Comparison of ENCODE assay signal across 29 mouse cellular contexts in genomic region chr10:42873077-42873595, GRCm38 (mm10). TPM values are rescaled to one million over a fixed set of nuclear protein-coding genes. Genes with fewer than 3 reads are reported as not detected.
DNase-seq lines count a peak whose midpoint lies in the region; ATAC-seq and TF ChIP-seq lines count a peak whose summit lies in the region.
"Had no signal": no experiment of that assay in that cellular context is flagged by ENCODE, and none has a peak within 500 bp of the region (broad histone marks: within the 10 kb centered on the region; RNA-seq: fewer than 3 reads in every experiment).

No protein-coding gene starts in this region.

- H3K27me3 ChIP-seq in hindbrain, embryonic 13.5 days, result 0 out of 2 replicates have a peak, but pooled peaks cover 2% of the 10 kb centered on the region
- H3K27me3 ChIP-seq in hindbrain, embryonic 11.5 days (ENCODE audit: control insufficient read depth, insufficient read depth, low read length), result no peaks in the 10 kb centered on the region
- H3K27me3 ChIP-seq in midbrain, embryonic 11.5 days (ENCODE audit: control insufficient read depth, insufficient read depth, low read length), result no peaks in the 10 kb centered on the region
- no peaks in the 10 kb centered on the region for H3K27me3 ChIP-seq in midbrain, embryonic 14.5 days (ENCODE audit: control insufficient read depth, insufficient read depth, low read length)
- H3K27me3 ChIP-seq in forebrain, embryonic 15.5 days, result no peaks in the 10 kb centered on the region
- no peaks in the 10 kb centered on the region for H3K27me3 ChIP-seq in forebrain, postnatal 0 days (ENCODE audit: insufficient read depth, low read length)

- no peaks in the 10 kb centered on the region for H3K9me3 ChIP-seq in hindbrain, embryonic 13.5 days
- H3K9me3 ChIP-seq in hindbrain, embryonic 11.5 days (ENCODE audit: control insufficient read depth, low read length), result no peaks in the 10 kb centered on the region
- H3K9me3 ChIP-seq in midbrain, embryonic 11.5 days (ENCODE audit: control insufficient read depth, low read length), result no peaks in the 10 kb centered on the region
- no peaks in the 10 kb centered on the region for H3K9me3 ChIP-seq in midbrain, embryonic 14.5 days (ENCODE audit: control insufficient read depth, low read length)
- H3K9me3 ChIP-seq in forebrain, embryonic 15.5 days, result no peaks in the 10 kb centered on the region
- no peaks in the 10 kb centered on the region for H3K9me3 ChIP-seq in forebrain, postnatal 0 days (ENCODE audit: low read length)

- no peaks in the 10 kb centered on the region for H3K36me3 ChIP-seq in hindbrain, embryonic 13.5 days
- H3K36me3 ChIP-seq in hindbrain, embryonic 11.5 days (ENCODE audit: control insufficient read depth, insufficient read depth, low read length), result no peaks in the 10 kb centered on the region
- no peaks in the 10 kb centered on the region for H3K36me3 ChIP-seq in midbrain, embryonic 11.5 days (ENCODE audit: control insufficient read depth, insufficient read depth, low read length)
- H3K36me3 ChIP-seq in midbrain, embryonic 14.5 days (ENCODE audit: control insufficient read depth, insufficient read depth, low read length), result no peaks in the 10 kb centered on the region
- H3K36me3 ChIP-seq in forebrain, embryonic 15.5 days, result no peaks in the 10 kb centered on the region
- no peaks in the 10 kb centered on the region for H3K36me3 ChIP-seq in forebrain, postnatal 0 days (ENCODE audit: insufficient read depth)

- WGBS in hindbrain, embryonic 13.5 days, result 86% methylated on average over 7 of the region's 7 CpGs
- WGBS in hindbrain, embryonic 11.5 days, result 88% methylated on average over 7 of the region's 7 CpGs
- 91% methylated on average over 7 of the region's 7 CpGs for WGBS in midbrain, embryonic 11.5 days
- WGBS in midbrain, embryonic 14.5 days, result 82% methylated on average over 7 of the region's 7 CpGs
- WGBS in forebrain, embryonic 15.5 days, result 23% methylated on average over 7 of the region's 7 CpGs
- WGBS in forebrain, postnatal 0 days, result 39% methylated on average over 7 of the region's 7 CpGs

- H3K4me1 ChIP-seq in hindbrain, embryonic 13.5 days (replicated peaks), result peaks cover 14% of the 10 kb centered on the region
- H3K4me1 ChIP-seq in hindbrain, embryonic 11.5 days (replicated peaks; ENCODE audit: control insufficient read depth, insufficient read depth, low read length), result no peaks in the 10 kb centered on the region
- no peaks in the 10 kb centered on the region for H3K4me1 ChIP-seq in midbrain, embryonic 11.5 days (ENCODE audit: control insufficient read depth, insufficient read depth, low read length)
- 0 out of 2 replicates have a peak, but pooled peaks cover 8% of the 10 kb centered on the region for H3K4me1 ChIP-seq in midbrain, embryonic 14.5 days (ENCODE audit: control insufficient read depth, insufficient read depth, low read length)
- peaks cover 20% of the 10 kb centered on the region for H3K4me1 ChIP-seq in forebrain, embryonic 15.5 days
- H3K4me1 ChIP-seq in forebrain, postnatal 0 days (ENCODE audit: insufficient read depth), result no peaks in the 10 kb centered on the region; the same call in 1 of the 2 replicates

- no peak for TF ChIP-seq CTCF in forebrain, postnatal 0 days (IDR thresholded peaks at IDR 0.05; ENCODE audit: low read depth)

- 0 out of 2 replicates have a peak, but pooled peaks have one; percentile 38 for ATAC-seq in hindbrain, embryonic 13.5 days (ENCODE audit: low FRiP score)
- ATAC-seq in hindbrain, embryonic 11.5 days (ENCODE audit: low FRiP score), result no peak
- no peak for ATAC-seq in midbrain, embryonic 11.5 days (ENCODE audit: low FRiP score)
- ATAC-seq in midbrain, embryonic 14.5 days (ENCODE audit: low FRiP score, low TSS enrichment), result no peak
- ATAC-seq in forebrain, embryonic 15.5 days (replicated peaks), result peak; percentile 52
- ATAC-seq in forebrain, postnatal 0 days, result peak; percentile 21
- ATAC-seq: intestine, postnatal 0 days had no signal

- no peak overlapping the region for H3K27ac ChIP-seq in hindbrain, embryonic 13.5 days
- H3K27ac ChIP-seq in hindbrain, embryonic 11.5 days (ENCODE audit: low read depth, low read length), result no peak overlapping the region
- H3K27ac ChIP-seq in midbrain, embryonic 11.5 days (ENCODE audit: low read depth, low read length), result no peak overlapping the region
- H3K27ac ChIP-seq in midbrain, embryonic 14.5 days (replicated peaks; ENCODE audit: low read depth, low read length), result no peak overlapping the region
- H3K27ac ChIP-seq in forebrain, embryonic 15.5 days (replicated peaks), result peak overlapping the region; percentile 87
- H3K27ac ChIP-seq in forebrain, postnatal 0 days (ENCODE audit: low read depth, low read length), result peak overlapping the region; percentile 54; the same call in 1 of the 2 replicates
- H3K27ac ChIP-seq: liver, embryonic 14.5 days; macrophage; stomach, postnatal 0 days had no signal

- H3K9ac ChIP-seq in hindbrain, embryonic 13.5 days, result no peak overlapping the region
- H3K9ac ChIP-seq in hindbrain, embryonic 11.5 days (ENCODE audit: low read depth, low read length), result no peak overlapping the region
- no peak overlapping the region for H3K9ac ChIP-seq in midbrain, embryonic 11.5 days (ENCODE audit: low read length)
- H3K9ac ChIP-seq in midbrain, embryonic 14.5 days (replicated peaks; ENCODE audit: low read length), result no peak overlapping the region
- no peak overlapping the region for H3K9ac ChIP-seq in forebrain, embryonic 15.5 days (replicated peaks)
- no peak overlapping the region for H3K9ac ChIP-seq in forebrain, postnatal 0 days
- H3K9ac ChIP-seq: liver, embryonic 14.5 days had no signal

- no peak overlapping the region for H3K4me2 ChIP-seq in hindbrain, embryonic 13.5 days
- H3K4me2 ChIP-seq in hindbrain, embryonic 11.5 days (replicated peaks; ENCODE audit: low read depth, low read length), result no peak overlapping the region
- H3K4me2 ChIP-seq in midbrain, embryonic 11.5 days, result no peak overlapping the region
- H3K4me2 ChIP-seq in midbrain, embryonic 14.5 days (ENCODE audit: low read length), result no peak overlapping the region
- H3K4me2 ChIP-seq in forebrain, embryonic 15.5 days (replicated peaks), result no peak overlapping the region
- H3K4me2 ChIP-seq in forebrain, postnatal 0 days (ENCODE audit: low read depth), result no peak overlapping the region
- H3K4me2 ChIP-seq: heart, embryonic 11.5 days had no signal

- DNase-seq in hindbrain, embryonic 11.5 days (ENCODE audit: low spot score), result no peak
- DNase-seq in midbrain, embryonic 11.5 days (ENCODE audit: low spot score, missing footprints), result peak; percentile 10
- DNase-seq in midbrain, embryonic 14.5 days, result no peak
- no peak for DNase-seq in forebrain, postnatal 0 days
- no peak for DNase-seq in kidney, postnatal 4 days
- DNase-seq: adrenal gland, postnatal 25 days; B cell, adult 2 months; cerebellum, adult 11-12 months; cerebellum, adult 9-11 months; gastrocnemius, postnatal 14 days; heart, adult 18-20 months; heart, postnatal 4 days; kidney, adult 9 months; kidney, postnatal 14 days; liver; lung, adult 2 months; lung, postnatal 10 days; right cerebral cortex, adult 18-20 months; spleen, adult 18-20 months; thymus, adult 18-20 months; thymus, postnatal 25 days had no signal

- H3K4me3 ChIP-seq in hindbrain, embryonic 13.5 days, result no peak overlapping the region
- no peak overlapping the region for H3K4me3 ChIP-seq in hindbrain, embryonic 11.5 days (ENCODE audit: low read depth, low read length)
- H3K4me3 ChIP-seq in midbrain, embryonic 11.5 days (ENCODE audit: low read depth, low read length), result no peak overlapping the region
- no peak overlapping the region for H3K4me3 ChIP-seq in midbrain, embryonic 14.5 days (replicated peaks; ENCODE audit: low read depth, low read length)
- no peak overlapping the region for H3K4me3 ChIP-seq in forebrain, embryonic 15.5 days
- no peak overlapping the region for H3K4me3 ChIP-seq in forebrain, postnatal 0 days (ENCODE audit: low read depth, low read length)
- H3K4me3 ChIP-seq: erythroblast, embryonic 14.5 days had no signal

RNA-seq across cellular contexts. Expression of gene Scml4, which starts 13.0 kb away (rescaled TPM):
- polyA plus RNA-seq in hindbrain, embryonic 13.5 days (2015; fragmentation: Nextera tagmentation; extraction: Ambion mirVana), result 7.1 and 10.2 TPM in 2 replicates
- 2.2 and 2.5 TPM in 2 replicates for polyA plus RNA-seq in hindbrain, embryonic 11.5 days (2014; fragmentation: Nextera tagmentation; extraction: Ambion mirVana)
- polyA plus RNA-seq in midbrain, embryonic 11.5 days (2014; fragmentation: Nextera tagmentation; extraction: Ambion mirVana), result 1.1 and 1.4 TPM in 2 replicates
- polyA plus RNA-seq in midbrain, embryonic 14.5 days (2014; fragmentation: Nextera tagmentation; extraction: Ambion mirVana), result 12.8 and 18.2 TPM in 2 replicates
- 9.2 and 9.6 TPM in 2 replicates for polyA plus RNA-seq in forebrain, embryonic 15.5 days (2015; fragmentation: Nextera tagmentation; extraction: Ambion mirVana)
- total RNA-seq in forebrain, postnatal 0 days (2014; rRNA removed), result 16.2 and 37.7 TPM in 2 replicates
- 3.6 and 8.5 TPM in 2 replicates for polyA plus RNA-seq in forebrain, postnatal 0 days (2015; fragmentation: Nextera tagmentation; extraction: Ambion mirVana)
- polyA plus RNA-seq: erythroblast, embryonic 14.5 days; macrophage had no signal

Comparison
In these comparisons a context has a peak if more than half of its experiments do, and no peak if none do; other contexts are left out.
1. ATAC-seq: peak in hindbrain, embryonic 13.5 days (single experiment), forebrain, embryonic 15.5 days (single experiment) and forebrain, postnatal 0 days (single experiment); none in hindbrain, embryonic 11.5 days (single experiment), midbrain, embryonic 11.5 days (single experiment) and midbrain, embryonic 14.5 days (single experiment).
2. H3K27ac ChIP-seq: peak in forebrain, embryonic 15.5 days (single experiment) and forebrain, postnatal 0 days (single experiment); none in hindbrain, embryonic 13.5 days (single experiment), hindbrain, embryonic 11.5 days (single experiment), midbrain, embryonic 11.5 days (single experiment) and midbrain, embryonic 14.5 days (single experiment).